Mouse (Mus musculus) liver, adult 10 weeks (tissue): Measurements from ENCODE around the gene H2-Q1. TPM values are rescaled to one million over a fixed set of nuclear protein-coding genes. Genes with fewer than 3 reads are reported as not detected.

Source experiments
- polyA plus RNA-seq: library from polyadenylated mRNA; stranded (reverse); fragments of 350-450 nt; fragmentation: Illumina TruSeq; extraction: RNeasy Lipid Tissue Mini Kit (QIAGEN cat#74804); gene quantifications from one replicate; pipeline ENCODE4 v1.2.3, GENCODE M21; 2014; ENCODE audit warnings: low read depth, low replicate concordance

Gene H2-Q1
- polyA plus RNA-seq: 18.4 TPM

GRCm38 (mm10) chr17:35320327-35321081 lies at the start of gene H2-Q1:
Gene H2-Q1 (plus strand): TSS chr17:35320405.

GRCm38 (mm10) chr17:35342071-35342671 lies 22.0 kb downstream of the H2-Q1 start, which contains the start of gene H2-Q2:
Gene H2-Q2 (plus strand): TSS chr17:35342242.

Other genes starting within 250 kb of the H2-Q1 start
- gene Ly6g6e, start 243.5 kb upstream of the H2-Q1 start, polyA plus RNA-seq: not detected
- not detected for gene Ly6g6d, start 242.3 kb upstream of the H2-Q1 start, polyA plus RNA-seq
- not detected for gene Ly6g6f, start 234.8 kb upstream of the H2-Q1 start, polyA plus RNA-seq
- 4.4 TPM for gene Abhd16a, start 231.1 kb upstream of the H2-Q1 start, polyA plus RNA-seq
- gene Ly6g5c, start 212.1 kb upstream of the H2-Q1 start, polyA plus RNA-seq: not detected
- not detected for gene Ly6g5b, start 205.0 kb upstream of the H2-Q1 start, polyA plus RNA-seq
- gene Gpank1, start 198.9 kb upstream of the H2-Q1 start, polyA plus RNA-seq: 1.4 TPM
- gene Csnk2b, start 198.4 kb upstream of the H2-Q1 start, polyA plus RNA-seq: 97.4 TPM
- 1.3 TPM for gene D17H6S53E, start 194.0 kb upstream of the H2-Q1 start, polyA plus RNA-seq
- gene Apom, start 188.4 kb upstream of the H2-Q1 start, polyA plus RNA-seq: 85.5 TPM
- 5.2 TPM for gene Bag6, start 185.2 kb upstream of the H2-Q1 start, polyA plus RNA-seq
- 3.7 TPM for gene Prrc2a, start 155.5 kb upstream of the H2-Q1 start, polyA plus RNA-seq
- 7.5 TPM for gene Aif1, start 144.3 kb upstream of the H2-Q1 start, polyA plus RNA-seq
- not detected for gene Lst1, start 132.0 kb upstream of the H2-Q1 start, polyA plus RNA-seq
- gene Ltb, start 126.0 kb upstream of the H2-Q1 start, polyA plus RNA-seq: not detected
- gene Tnf, start 118.4 kb upstream of the H2-Q1 start, polyA plus RNA-seq: 0.26 TPM
- not detected for gene Lta, start 115.1 kb upstream of the H2-Q1 start, polyA plus RNA-seq
- not detected for gene Gm16181, start 99.6 kb upstream of the H2-Q1 start, polyA plus RNA-seq
- 2.6 TPM for gene Atp6v1g2, start 86.7 kb upstream of the H2-Q1 start, polyA plus RNA-seq
- gene Nfkbil1, start 84.6 kb upstream of the H2-Q1 start, polyA plus RNA-seq: 0.87 TPM
- 7.4 TPM for gene Ddx39b, start 78.7 kb upstream of the H2-Q1 start, polyA plus RNA-seq
- gene H2-D1, start 57.7 kb upstream of the H2-Q1 start, polyA plus RNA-seq: 78.7 TPM
- gene H2-Q2, start 21.8 kb downstream of the H2-Q1 start, polyA plus RNA-seq: 2.7 TPM
- 22.6 TPM for gene H2-Q4, start 59.2 kb downstream of the H2-Q1 start, polyA plus RNA-seq
- gene H2-Q6, start 104.4 kb downstream of the H2-Q1 start, polyA plus RNA-seq: 10.0 TPM
- gene H2-Q7, start 118.8 kb downstream of the H2-Q1 start, polyA plus RNA-seq: 6.8 TPM
- 511 TPM for gene H2-Q10, start 149.7 kb downstream of the H2-Q1 start, polyA plus RNA-seq
- gene Pou5f1, start 185.6 kb downstream of the H2-Q1 start, polyA plus RNA-seq: not detected
- 0.34 TPM for gene Tcf19, start 196.4 kb downstream of the H2-Q1 start, polyA plus RNA-seq
- 0.61 TPM for gene Cchcr1, start 196.7 kb downstream of the H2-Q1 start, polyA plus RNA-seq
- not detected for gene Psors1c2, start 212.8 kb downstream of the H2-Q1 start, polyA plus RNA-seq
- gene Cdsn, start 231.7 kb downstream of the H2-Q1 start, polyA plus RNA-seq: not detected
- gene 2300002M23Rik, start 247.0 kb downstream of the H2-Q1 start, polyA plus RNA-seq: not detected